Mouse (Mus musculus) ES-Bruce4 (cell line): Measurements from ENCODE around the gene Tmem262.

Source experiments
- CTCF ChIP-seq: IDR thresholded peaks from one replicate; pipeline ENCODE4 v1.8.1; 2011; ENCODE audit warnings: low read depth, low read length
- EP300 ChIP-seq: IDR thresholded peaks from 2 replicates; pipeline ENCODE4 v1.6.1; 2011; ENCODE audit warnings: low read depth, low read length; ENCODE audit not compliant: insufficient read depth
- POLR2A ChIP-seq: IDR thresholded peaks from one replicate; pipeline ENCODE4 v1.8.1; 2011; ENCODE audit warnings: low read length; ENCODE audit not compliant: insufficient read depth

DNA sequence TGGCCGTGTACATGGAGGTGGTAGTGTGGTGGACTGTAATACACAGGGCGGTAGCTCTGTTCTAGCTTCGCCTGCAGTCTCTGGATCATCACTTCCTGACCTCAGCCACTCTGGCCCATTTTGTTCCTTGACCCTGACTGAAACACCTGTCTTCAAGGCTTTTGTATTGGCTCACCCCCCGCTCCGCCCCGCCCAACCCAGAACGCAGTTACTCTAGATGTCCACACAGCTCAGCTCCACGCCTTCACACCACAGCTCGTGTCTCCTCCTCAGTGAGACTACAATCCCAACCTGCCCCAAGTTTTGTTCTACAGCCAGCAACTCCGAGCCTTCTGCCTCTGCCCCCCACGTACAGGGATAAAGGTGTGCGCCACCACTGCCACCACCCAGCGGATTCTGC lies 9.0 kb downstream of the Tmem262 start:
- TF ChIP-seq POLR2A, result no peak
- TF ChIP-seq CTCF, result no peak
- no peak for TF ChIP-seq EP300
